Mouse (Mus musculus) G1E-ER4 (cell line): ENCODE results near the gene Pcgf1. TPM values are rescaled to one million over a fixed set of nuclear protein-coding genes. Genes with fewer than 3 reads are reported as not detected.

Source experiments
- GATA1 ChIP-seq: IDR thresholded peaks from one replicate; pipeline ENCODE4 v1.8.0; 2012; ENCODE audit warnings: low read length, inconsistent platforms
- polyA plus RNA-seq: library from polyadenylated mRNA; stranded (reverse); fragments of >175 nt; gene quantifications from 2 replicates; pipeline ENCODE4 v1.2.3, GENCODE M21; 2012

Pcgf1 gene
- polyA plus RNA-seq, 1 experiment, result 10.8 TPM

GRCm38 (mm10) chr6:83107566-83108400, 30.1 kb downstream of the Pcgf1 start:
- TF ChIP-seq GATA1, result no peak

DNA sequence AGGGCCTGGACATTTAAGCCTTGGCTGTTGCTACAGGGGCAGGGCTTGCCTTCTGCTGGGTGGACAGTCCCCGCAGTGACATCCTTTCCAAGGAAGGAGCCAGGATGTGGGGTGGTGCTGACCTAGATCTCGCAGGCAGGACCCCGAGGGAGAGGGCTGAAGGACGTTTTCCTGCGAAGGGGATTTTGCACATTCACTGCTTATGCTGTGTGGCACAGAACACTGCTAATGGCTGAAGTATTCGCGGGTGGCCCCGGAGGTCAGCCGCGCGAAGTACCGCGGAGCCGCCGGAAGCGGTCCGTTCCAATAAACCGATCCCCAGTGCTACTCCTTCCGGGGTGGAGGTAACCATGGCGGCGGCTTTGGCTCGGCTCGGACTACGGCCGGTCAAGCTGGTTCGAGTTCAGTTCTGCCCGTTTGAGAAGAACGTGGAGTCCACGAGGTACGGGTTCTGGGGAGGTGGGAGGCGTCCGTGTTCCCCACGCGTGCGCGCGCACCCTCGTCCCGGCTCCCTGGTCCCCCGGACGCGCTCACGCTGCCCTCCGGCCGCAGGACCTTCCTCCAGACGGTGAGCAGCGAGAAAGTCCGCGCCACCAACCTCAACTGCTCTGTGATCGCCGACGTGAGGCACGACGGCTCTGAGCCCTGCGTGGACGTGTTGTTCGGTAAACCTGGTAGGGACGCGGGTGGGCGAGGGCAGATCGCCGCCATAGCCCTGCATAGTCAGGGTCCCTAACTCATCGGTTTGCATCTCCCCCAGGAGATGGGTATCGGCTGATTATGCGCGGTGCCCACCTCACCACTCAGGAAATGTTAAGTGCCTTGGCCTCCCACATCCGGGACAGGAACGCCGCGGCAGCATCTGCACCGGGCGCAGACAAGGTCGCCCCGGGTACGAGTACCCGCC, 31.3 kb downstream of the Pcgf1 start, which contains the start of gene Mrpl53:
Gene Mrpl53, plus strand, starts transcription at position 279 of the 907 bp plus-strand sequence.
- TF ChIP-seq GATA1, result no peak

- TF ChIP-seq GATA1, result no peak
These were observed 34.0 kb downstream of the Pcgf1 start for GRCm38 (mm10) chr6:83111510-83112136.

- no peak for TF ChIP-seq GATA1
These were observed 37.5 kb downstream of the Pcgf1 start, which contains the start of gene Mogs for GRCm38 (mm10) chr6:83115011-83115671. Gene Mogs (plus strand): TSS chr6:83115496.

GRCm38 (mm10) chr6:83115682-83116372, 38.2 kb downstream of the Pcgf1 start:
- no peak for TF ChIP-seq GATA1

DNA sequence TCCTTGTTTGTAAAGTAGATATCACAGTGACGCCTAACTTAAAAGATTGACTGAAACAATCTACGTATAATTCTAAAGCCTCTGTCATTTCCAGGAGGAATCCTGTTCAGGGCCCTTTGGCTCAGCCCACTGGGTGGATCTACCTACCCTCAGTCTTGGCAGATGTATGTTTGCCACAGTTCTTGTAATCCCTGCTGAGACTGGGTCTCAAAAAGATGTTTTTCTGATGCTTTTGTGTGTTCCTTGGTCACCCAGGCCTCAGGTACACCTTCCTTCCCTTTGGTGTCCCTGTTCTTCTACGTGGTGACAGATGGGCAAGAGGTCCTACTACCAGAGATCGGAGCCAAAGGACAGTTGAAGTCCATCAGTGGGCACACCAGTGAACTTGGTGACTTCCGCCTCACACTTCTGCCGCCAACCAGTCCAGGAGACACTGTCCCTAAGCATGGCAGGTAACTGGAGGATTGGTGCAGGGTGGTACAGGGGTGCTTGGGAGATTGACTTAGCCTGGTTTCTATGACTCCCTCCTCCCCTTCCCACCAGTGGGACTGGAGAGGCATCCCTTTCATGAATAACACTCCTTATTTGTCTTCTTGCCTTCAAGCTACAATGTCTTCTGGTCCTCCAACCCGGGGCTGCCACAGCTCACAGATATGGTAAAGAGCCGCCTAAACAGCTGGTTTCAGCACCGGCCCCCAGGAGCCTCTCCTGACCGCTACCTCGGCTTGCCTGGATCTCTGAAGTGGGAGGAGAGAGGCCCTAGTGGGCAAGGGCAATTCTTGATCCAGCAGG, 38.9 kb downstream of the Pcgf1 start:
- TF ChIP-seq GATA1, result no peak

GRCm38 (mm10) chr6:83117165-83117438, 39.4 kb downstream of the Pcgf1 start:
- TF ChIP-seq GATA1, result no peak

- no peak for TF ChIP-seq GATA1
These were observed 39.9 kb downstream of the Pcgf1 start for GRCm38 (mm10) chr6:83117616-83118015.

DNA sequence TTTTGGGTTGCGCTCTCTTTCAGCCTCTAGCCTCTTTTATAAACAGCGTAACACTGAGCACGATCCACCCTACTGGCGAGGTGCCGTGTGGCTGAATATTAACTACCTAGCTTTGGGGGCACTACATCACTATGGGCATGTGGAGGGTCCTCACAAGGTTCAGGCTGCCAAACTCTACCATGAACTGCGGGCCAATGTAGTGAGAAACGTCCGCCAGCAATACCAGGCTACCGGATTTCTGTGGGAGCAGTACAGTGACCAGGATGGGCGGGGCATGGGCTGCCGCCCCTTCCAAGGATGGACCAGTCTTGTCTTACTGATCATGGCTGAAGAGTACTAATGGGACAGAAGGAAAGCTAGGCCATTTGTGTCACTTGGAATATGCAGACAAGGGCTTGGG, 40.7 kb downstream of the Pcgf1 start:
- TF ChIP-seq GATA1, result no peak

GRCm38 (mm10) chr6:83118825-83119733, 41.4 kb downstream of the Pcgf1 start:
- no peak for TF ChIP-seq GATA1

DNA sequence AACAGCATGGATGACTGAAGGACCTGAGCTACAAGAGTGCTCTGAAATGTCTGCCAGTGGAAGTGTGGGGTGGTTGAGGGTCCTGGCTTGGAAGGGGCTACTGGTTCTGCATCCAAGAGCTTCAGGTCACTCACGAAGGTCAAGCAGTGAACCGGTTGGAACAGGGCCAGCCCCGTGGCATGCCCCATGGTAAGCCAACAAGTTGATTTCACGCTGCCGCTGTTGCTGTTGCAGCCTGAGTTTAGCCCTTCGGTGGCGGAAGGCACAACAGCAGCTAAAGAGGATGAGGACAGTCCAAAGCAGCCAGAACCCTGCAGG, 42.0 kb downstream of the Pcgf1 start:
- TF ChIP-seq GATA1, result no peak

- TF ChIP-seq GATA1, result no peak
These were observed 43.5 kb downstream of the Pcgf1 start, which contains the start of gene Wbp1 for GRCm38 (mm10) chr6:83120930-83121862. Gene Wbp1 (minus strand): TSS chr6:83121559.
